In the genomic region with DNA sequence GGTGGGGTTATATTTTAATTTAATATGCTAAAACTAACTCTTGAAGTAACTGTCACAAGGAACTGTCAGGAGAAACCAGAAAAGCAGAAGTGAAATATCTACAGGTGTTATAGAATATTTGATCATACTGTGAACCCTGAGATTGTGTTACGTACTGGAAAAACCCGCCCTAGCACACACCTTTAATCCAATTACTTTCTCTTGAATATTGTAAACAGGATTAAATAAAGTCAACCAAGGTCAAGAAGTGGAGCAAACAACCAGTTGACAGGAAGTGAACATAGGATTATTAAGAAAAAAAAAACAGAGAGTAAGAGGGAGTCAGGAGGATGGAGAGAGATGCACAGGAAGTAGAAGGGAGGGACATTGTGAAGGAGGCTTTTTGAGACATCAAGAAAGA, we compare ENCODE assay signal across 17 mouse cellular contexts.
"Had no signal": no experiment of that assay in that cellular context is flagged by ENCODE, and none has a peak within 500 bp of the region (broad histone marks: within the 10 kb centered on the region; RNA-seq: fewer than 3 reads in every experiment).

No protein-coding gene starts in this region.

- H3K9me3 ChIP-seq: neural tube, embryonic 12.5 days; neural tube, embryonic 13.5 days; neural tube, embryonic 15.5 days; stomach, embryonic 15.5 days had no signal

- H3K4me1 ChIP-seq: neural tube, embryonic 12.5 days; neural tube, embryonic 13.5 days; neural tube, embryonic 15.5 days; stomach, embryonic 15.5 days had no signal

- H3K4me2 ChIP-seq: neural tube, embryonic 12.5 days; neural tube, embryonic 13.5 days; neural tube, embryonic 15.5 days; stomach, embryonic 15.5 days had no signal

- H3K27ac ChIP-seq: neural tube, embryonic 12.5 days; neural tube, embryonic 13.5 days; neural tube, embryonic 15.5 days; stomach, embryonic 15.5 days; stomach, postnatal 0 days had no signal

- H3K27me3 ChIP-seq: neural tube, embryonic 12.5 days; neural tube, embryonic 13.5 days; neural tube, embryonic 15.5 days; stomach, embryonic 15.5 days had no signal

- H3K4me3 ChIP-seq: neural tube, embryonic 12.5 days; neural tube, embryonic 13.5 days; neural tube, embryonic 15.5 days; stomach, embryonic 15.5 days had no signal

- H3K9ac ChIP-seq: neural tube, embryonic 12.5 days; neural tube, embryonic 13.5 days; neural tube, embryonic 15.5 days; stomach, embryonic 15.5 days had no signal

- DNase-seq: retina, postnatal 1 day; right cerebral cortex, adult 18-20 months; right cerebral cortex, postnatal 14 days; right cerebral cortex, postnatal 25 days; right cerebral cortex, postnatal 4 days; spleen, adult 18-20 months; thymus, adult 18-20 months; thymus, adult 2 months; thymus, postnatal 14 days; thymus, postnatal 25 days; thymus, postnatal 36 days; thymus, postnatal 4 days had no signal
